Mouse (Mus musculus) heart, embryonic 16.5 days (tissue): ENCODE results near the gene Pfkl. TPM values are rescaled to one million over a fixed set of nuclear protein-coding genes. Genes with fewer than 3 reads are reported as not detected.

Source experiments
- ATAC-seq: fragments of 200-750 bp; cut with Nextera tagmentation; replicated peaks from 2 replicates; pipeline ENCODE4 v1.8.0; 2017; ENCODE audit warnings: moderate number of reproducible peaks; ENCODE audit not compliant: insufficient read depth, low FRiP score; ENCODE audit errors: extremely low read depth
- H3K27ac ChIP-seq: fragments of 300-500 bp; sonication (generic); 2 replicates; pipeline ENCODE4 v1.5.1; 2014; ENCODE audit warnings: mild to moderate bottlenecking, low read length, control low read depth, moderate library complexity
- H3K27me3 ChIP-seq: fragments of 300-500 bp; sonication (generic); 2 replicates; pipeline ENCODE4 v1.6.1; 2014; ENCODE audit warnings: low read length, mixed read lengths; ENCODE audit not compliant: control insufficient read depth, insufficient read depth
- H3K36me3 ChIP-seq: fragments of 300-500 bp; sonication (generic); 2 replicates; pipeline ENCODE4 v1.6.1; 2014; ENCODE audit not compliant: control insufficient read depth, insufficient read depth
- H3K4me1 ChIP-seq: fragments of 300-500 bp; sonication (generic); 2 replicates; pipeline ENCODE4 v1.6.1; 2014; ENCODE audit warnings: low read length, mixed read lengths; ENCODE audit not compliant: control insufficient read depth, insufficient read depth
- H3K4me2 ChIP-seq: fragments of 300-500 bp; sonication (generic); 2 replicates; pipeline ENCODE4 v1.6.1; 2014; ENCODE audit warnings: low read depth, mild to moderate bottlenecking, control low read depth, low read length
- H3K4me3 ChIP-seq: fragments of 300-500 bp; sonication (generic); 2 replicates; pipeline ENCODE4 v1.5.1; 2014; ENCODE audit warnings: mild to moderate bottlenecking, control low read depth, low read length
- H3K9ac ChIP-seq: fragments of 300-500 bp; sonication (generic); 2 replicates; pipeline ENCODE4 v1.6.1; 2014; ENCODE audit warnings: low read length, control low read depth
- H3K9me3 ChIP-seq: fragments of 300-500 bp; sonication (generic); replicated peaks from 2 replicates; pipeline ENCODE4 v1.6.1; 2016; ENCODE audit warnings: low read length; ENCODE audit not compliant: control insufficient read depth
- WGBS: fragments of 180-500 bp; shearing (Covaris S2); extraction: QIAGEN DNeasy Blood & Tissue Kit; methylation state at CpG from one replicate; pipeline ENCODE4 v1.1.7; 2014; 5-methylcytosine and 5-hydroxymethylcytosine counted together
- polyA plus RNA-seq: library from polyadenylated mRNA; unstranded; fragments of >200 nt; fragmentation: Nextera tagmentation; extraction: Ambion mirVana; gene quantifications from 2 replicates; pipeline ENCODE4 v1.2.1, GENCODE M21; 2015

Pfkl gene
- polyA plus RNA-seq, 1 experiment from 2014 or later: 203 TPM

DNA sequence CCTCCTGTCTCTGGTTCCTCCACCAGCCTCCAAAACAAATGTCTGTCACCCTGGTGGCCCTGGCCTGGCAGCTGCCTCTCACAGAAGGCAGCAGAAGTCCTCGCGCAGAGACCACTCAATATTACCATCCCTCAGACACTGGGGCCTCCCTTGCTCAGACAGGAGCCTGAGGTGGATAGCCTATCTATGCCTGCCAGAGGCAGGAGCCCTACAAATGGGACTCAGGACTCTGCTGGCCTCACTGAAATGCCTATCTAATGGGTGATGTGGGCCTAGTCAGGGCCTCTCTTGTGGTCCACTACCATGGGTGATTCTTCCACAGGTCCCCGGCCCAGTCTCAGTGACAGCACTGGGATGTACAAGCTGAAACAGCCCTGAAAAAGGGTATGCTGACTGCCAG is 1.7 kb downstream of the Pfkl start:
- Histone ChIP-seq H3K4me1 (peaks cover 34% of the 10 kb centered on the region), H3K36me3 (no peaks in the 10 kb centered on the region), H3K9me3 (no peaks in the 10 kb centered on the region), H3K9ac (peak overlapping the region; percentile 96), H3K4me3 (peak overlapping the region; percentile 83), H3K27me3 (no peaks in the 10 kb centered on the region), H3K27ac (peak overlapping the region; percentile 100), H3K4me2 (peak overlapping the region; percentile 84)
- WGBS: 65% methylated on average over 3 of the region's 3 CpGs
- no peak for ATAC-seq

DNA sequence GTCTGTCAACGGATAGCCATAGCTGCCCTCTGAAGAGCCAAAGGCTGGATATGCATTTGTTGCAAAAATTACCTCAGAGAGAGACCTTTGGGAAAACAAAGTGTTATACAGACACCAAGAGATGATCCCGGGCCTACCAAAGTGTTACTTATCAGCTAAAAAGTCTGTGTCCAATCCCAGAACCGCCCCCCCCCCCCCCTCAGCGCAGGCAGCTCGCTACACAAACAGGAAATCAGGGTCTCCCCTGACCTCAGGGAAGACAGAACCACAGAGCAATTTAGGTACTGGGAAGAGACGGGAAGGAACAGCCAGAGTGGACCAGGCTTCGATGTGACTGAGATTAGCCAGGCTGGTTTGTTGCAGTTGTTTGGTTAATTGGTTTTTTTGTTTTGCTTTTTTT is 2.7 kb downstream of the Pfkl start:
- ATAC-seq: no peak
- H3K4me3 ChIP-seq: no peak overlapping the region
- peak overlapping the region; percentile 96 for H3K9ac ChIP-seq

DNA sequence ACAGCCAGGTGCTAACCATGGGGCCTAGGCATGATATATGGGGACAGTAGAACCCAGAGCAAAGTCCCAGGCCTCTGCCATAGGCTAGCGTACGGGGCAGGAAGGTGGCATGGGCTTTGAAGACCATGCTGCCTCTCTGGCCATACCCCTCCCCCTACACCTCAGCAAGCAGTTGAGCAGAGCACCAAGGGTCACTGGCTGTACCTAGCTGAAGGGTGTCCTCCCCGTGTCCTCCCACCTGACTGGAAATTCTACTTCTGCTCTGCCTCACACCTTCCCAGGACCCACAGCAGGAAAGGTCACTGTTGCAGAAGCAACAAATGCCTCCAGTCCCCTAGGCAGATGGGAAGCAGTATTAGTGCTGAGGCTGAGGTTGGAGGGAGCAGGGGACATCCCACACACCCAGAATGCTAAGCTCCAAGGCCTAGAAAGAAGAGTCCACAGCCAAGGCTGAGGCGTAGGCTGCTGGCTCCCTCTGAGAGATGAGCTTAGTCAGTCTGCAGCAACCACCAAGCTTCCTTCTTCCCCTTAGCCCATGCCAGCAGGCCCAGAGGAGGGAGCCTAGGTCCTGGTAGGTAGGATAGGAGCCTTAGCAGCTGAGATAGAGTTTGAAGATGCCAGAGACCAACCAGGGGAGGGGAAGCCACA is 4.0 kb downstream of the Pfkl start:
- 0 out of 2 replicates have a peak overlapping the region, but pooled peaks have one; percentile 13 for H3K9ac ChIP-seq
- ATAC-seq: no peak
- H3K9me3 ChIP-seq: no peaks in the 10 kb centered on the region
- no peak overlapping the region for H3K4me3 ChIP-seq
- no peaks in the 10 kb centered on the region for H3K27me3 ChIP-seq
- H3K36me3 ChIP-seq: peaks cover 16% of the 10 kb centered on the region
- H3K4me2 ChIP-seq: no peak overlapping the region
- 83% methylated on average over 4 of the region's 4 CpGs for whole genome bisulfite sequencing
- peaks cover 34% of the 10 kb centered on the region for H3K4me1 ChIP-seq
- H3K27ac ChIP-seq: no peak overlapping the region

More for the DNA sequence above, 2.7 kb downstream of the Pfkl start:
- Histone ChIP-seq H3K4me2 (peak overlapping the region; percentile 84), H3K4me1 (peaks cover 34% of the 10 kb centered on the region), H3K36me3 (peaks cover 9% of the 10 kb centered on the region), H3K9me3 (no peaks in the 10 kb centered on the region), H3K27me3 (no peaks in the 10 kb centered on the region), H3K27ac (no peak overlapping the region)
- WGBS: 41% methylated on average over 7 of the region's 7 CpGs

DNA sequence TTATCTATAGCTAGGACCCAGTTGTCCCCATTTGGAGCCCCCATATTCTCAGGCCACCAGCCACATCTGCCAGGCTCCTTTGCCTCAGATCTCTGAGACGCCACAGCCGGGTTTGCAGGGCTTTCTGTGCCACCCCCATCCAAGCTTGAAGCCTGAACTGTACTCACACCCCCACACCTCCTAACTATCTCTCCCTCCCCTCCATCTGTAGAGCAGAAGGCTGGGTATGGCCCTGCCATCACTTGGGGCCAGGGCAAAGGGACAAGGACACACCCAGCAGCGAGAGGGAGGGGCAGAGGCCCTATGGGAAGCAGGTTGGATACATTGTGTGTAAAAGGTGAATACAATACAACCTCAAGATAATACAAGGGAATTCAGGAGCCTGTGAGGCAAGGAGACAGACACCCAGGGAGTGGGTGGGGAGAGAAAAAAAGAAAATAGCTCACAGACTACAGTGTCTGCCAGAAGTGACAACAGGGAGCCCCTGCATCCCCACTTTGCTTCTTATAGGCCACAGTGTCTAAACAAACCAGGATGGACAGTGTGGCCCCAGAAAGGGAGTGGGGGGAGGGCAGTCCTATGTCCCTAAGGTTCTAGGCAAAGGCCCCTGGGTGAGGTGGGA is 5.3 kb downstream of the Pfkl start:
- H3K4me2 ChIP-seq: no peak overlapping the region
- H3K27ac ChIP-seq: no peak overlapping the region
- 87% methylated on average over 3 of the region's 3 CpGs for WGBS
- no peak overlapping the region for H3K9ac ChIP-seq
- peaks cover 31% of the 10 kb centered on the region for H3K4me1 ChIP-seq
- peaks cover 30% of the 10 kb centered on the region for H3K36me3 ChIP-seq
- ATAC-seq: no peak
- no peaks in the 10 kb centered on the region for H3K27me3 ChIP-seq
- no peak overlapping the region for H3K4me3 ChIP-seq
- no peaks in the 10 kb centered on the region for H3K9me3 ChIP-seq

DNA sequence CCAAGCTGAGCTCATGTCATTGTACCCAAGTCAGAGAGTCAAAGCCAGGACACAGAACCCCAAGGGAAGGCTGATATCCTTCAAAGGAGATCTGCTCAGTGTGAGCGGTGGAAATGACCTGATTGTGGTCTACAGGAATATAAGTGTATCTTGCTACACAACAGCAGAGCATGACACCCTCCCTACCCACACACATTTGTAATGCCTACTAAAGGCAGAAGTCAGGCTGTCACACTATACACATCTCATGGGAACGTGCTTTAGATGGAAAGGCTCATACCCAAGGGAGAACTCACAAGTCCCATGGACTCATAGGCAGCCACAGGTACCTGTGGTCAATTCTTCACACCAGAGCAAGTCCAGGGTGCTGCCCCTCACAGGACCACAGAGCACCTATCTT is 7.6 kb downstream of the Pfkl start:
- H3K27ac ChIP-seq: no peak overlapping the region
- H3K4me2 ChIP-seq: no peak overlapping the region
- H3K9ac ChIP-seq: no peak overlapping the region
- H3K4me1 ChIP-seq: peaks cover 15% of the 10 kb centered on the region
- no peaks in the 10 kb centered on the region for H3K27me3 ChIP-seq
- H3K9me3 ChIP-seq: no peaks in the 10 kb centered on the region
- WGBS: 89% methylated on average over 2 of the region's 2 CpGs
- H3K4me3 ChIP-seq: no peak overlapping the region
- H3K36me3 ChIP-seq: peaks cover 48% of the 10 kb centered on the region
- ATAC-seq: no peak

DNA sequence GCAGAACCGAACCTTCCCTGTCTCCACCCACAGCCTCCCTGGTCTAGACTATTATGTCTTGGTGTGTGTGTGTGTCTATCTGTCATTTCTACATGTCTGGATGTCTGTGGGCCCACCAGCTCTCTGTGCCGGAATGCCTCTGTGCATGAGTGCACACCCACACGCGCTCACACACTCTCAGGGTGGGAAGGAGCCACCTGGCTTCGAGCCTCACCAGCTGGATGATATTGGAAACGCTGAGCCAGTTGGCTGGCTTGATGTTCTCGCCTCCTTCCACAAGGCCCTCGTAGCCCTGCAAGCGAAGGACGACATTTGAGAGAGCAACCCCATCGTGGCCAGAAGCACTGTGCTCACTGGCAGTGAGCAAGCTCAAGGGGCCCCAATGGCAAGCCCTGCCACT is 8.1 kb downstream of the Pfkl start:
- Histone ChIP-seq H3K4me2 (no peak overlapping the region), H3K36me3 (peaks cover 51% of the 10 kb centered on the region), H3K4me3 (no peak overlapping the region), H3K9ac (no peak overlapping the region), H3K9me3 (no peaks in the 10 kb centered on the region), H3K4me1 (peaks cover 11% of the 10 kb centered on the region), H3K27me3 (no peaks in the 10 kb centered on the region), H3K27ac (no peak overlapping the region)
- WGBS: 82% methylated on average over 11 of the region's 11 CpGs
- ATAC-seq: no peak

DNA sequence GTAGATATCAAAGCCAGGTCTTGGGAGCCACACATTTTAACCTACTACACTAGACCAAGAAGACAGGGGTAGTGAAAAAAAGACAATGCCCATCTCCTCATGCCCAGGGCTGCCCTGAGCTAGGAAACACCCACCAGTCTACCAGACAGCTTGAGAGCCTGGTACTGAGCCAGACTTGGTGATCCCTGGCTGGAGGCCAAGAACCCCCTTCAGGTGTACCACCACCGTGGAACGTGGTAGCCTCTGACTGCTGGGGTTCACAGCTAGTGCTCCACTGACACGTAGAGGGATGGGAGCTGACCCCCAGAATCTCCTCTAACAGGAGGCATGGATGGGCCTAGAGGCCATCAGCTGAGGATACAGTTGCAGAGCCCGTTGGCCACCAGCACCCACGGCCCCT is 9.7 kb downstream of the Pfkl start:
- no peak overlapping the region for H3K9ac ChIP-seq
- no peaks in the 10 kb centered on the region for H3K27me3 ChIP-seq
- WGBS: 90% methylated on average over 5 of the region's 5 CpGs
- ATAC-seq: no peak
- no peaks in the 10 kb centered on the region for H3K9me3 ChIP-seq
- H3K36me3 ChIP-seq: peaks cover 64% of the 10 kb centered on the region
- no peaks in the 10 kb centered on the region for H3K4me1 ChIP-seq
- no peak overlapping the region for H3K4me3 ChIP-seq
- no peak overlapping the region for H3K27ac ChIP-seq
- H3K4me2 ChIP-seq: no peak overlapping the region

DNA sequence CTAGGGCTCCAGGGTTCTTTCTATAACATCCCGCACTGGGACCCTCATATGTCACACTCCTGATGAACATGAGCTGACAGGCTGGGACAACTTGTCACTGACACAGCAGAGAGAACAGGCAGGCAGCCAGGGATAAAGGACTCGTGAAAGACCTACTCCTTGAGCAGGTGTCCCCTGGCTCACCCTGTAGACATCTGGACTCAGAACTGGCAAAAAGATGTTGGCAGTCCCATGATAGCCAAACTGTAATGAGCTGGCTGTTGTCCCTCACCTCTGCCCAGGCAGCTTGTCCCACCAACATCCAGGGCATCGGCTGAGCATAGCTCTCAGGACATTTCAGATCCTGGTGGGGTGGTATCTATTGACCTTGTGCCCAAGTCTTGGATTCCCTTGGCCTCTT is 14.2 kb downstream of the Pfkl start:
- H3K27me3 ChIP-seq: no peaks in the 10 kb centered on the region
- no peak overlapping the region for H3K4me2 ChIP-seq
- H3K27ac ChIP-seq: no peak overlapping the region
- H3K9me3 ChIP-seq: no peaks in the 10 kb centered on the region
- no peaks in the 10 kb centered on the region for H3K4me1 ChIP-seq
- H3K9ac ChIP-seq: no peak overlapping the region
- 72% methylated on average over 3 of the region's 3 CpGs for WGBS
- H3K4me3 ChIP-seq: no peak overlapping the region
- ATAC-seq: no peak
- H3K36me3 ChIP-seq: peaks cover 67% of the 10 kb centered on the region

DNA sequence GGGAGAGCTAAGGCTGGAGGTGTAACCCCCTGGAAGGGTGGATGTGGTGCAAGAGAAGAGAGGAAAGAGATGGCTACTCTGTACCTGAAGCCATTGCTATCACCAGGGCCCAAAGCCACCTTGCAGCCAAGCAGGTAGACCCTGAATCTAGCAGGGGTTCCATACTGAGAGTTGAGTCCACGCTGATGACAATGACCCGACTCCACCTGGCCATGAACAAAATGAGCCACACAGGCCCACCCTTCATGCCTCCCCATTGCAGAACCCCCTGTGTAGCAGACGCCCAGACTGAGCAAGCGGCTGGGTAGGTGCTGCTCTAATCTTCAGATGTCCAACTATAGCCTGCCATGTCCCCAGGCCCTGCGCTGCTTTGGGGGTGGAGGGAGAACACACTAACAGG is 24.1 kb downstream of the Pfkl start:
- H3K36me3 ChIP-seq: peaks cover 30% of the 10 kb centered on the region
- no peaks in the 10 kb centered on the region for H3K9me3 ChIP-seq
- no peaks in the 10 kb centered on the region for H3K27me3 ChIP-seq
- H3K27ac ChIP-seq: no peak overlapping the region
- ATAC-seq: no peak
- 63% methylated on average over 5 of the region's 5 CpGs for WGBS
- H3K4me1 ChIP-seq: 0 out of 2 replicates have a peak, but pooled peaks cover 2% of the 10 kb centered on the region
- H3K9ac ChIP-seq: no peak overlapping the region
- H3K4me2 ChIP-seq: no peak overlapping the region
- H3K4me3 ChIP-seq: no peak overlapping the region
